Mouse (Mus musculus) MEL (cell line): Measurements from ENCODE around the gene Cemip. TPM values are rescaled to one million over a fixed set of nuclear protein-coding genes. Genes with fewer than 3 reads are reported as not detected.

ENCODE experiments used
- DNase-seq: peaks from one replicate; pipeline ENCODE4 v3.0.0; 2011; ENCODE audit warnings: low read depth, low spot score
- H3K27ac ChIP-seq: 2 replicates; pipeline ENCODE4 v1.5.1; 2012; ENCODE audit warnings: low read depth, mild to moderate bottlenecking, control low read depth, low read length, moderate library complexity; ENCODE audit not compliant: control insufficient read depth
- H3K27me3 ChIP-seq, 2 experiments: fragments of 150-350 bp in 1 of 2; sonication (generic) in 1 of 2; 2 replicates each; pipeline ENCODE4 v1.6.1; 2012; ENCODE audit warnings: low read length in 2 of 2, mild to moderate bottlenecking in 2 of 2, improper control_type of control experiment in 1 of 2, moderate library complexity in 1 of 2; ENCODE audit not compliant: insufficient read depth in 2 of 2, control insufficient read depth in 1 of 2
- H3K36me3 ChIP-seq, 2 experiments: 2 replicates each; pipeline ENCODE4 v1.6.1; 2012 to 2014; ENCODE audit warnings: low read length in 2 of 2, improper control_type of control experiment in 1 of 2, inconsistent platforms in 1 of 2, mild to moderate bottlenecking in 1 of 2; ENCODE audit not compliant: insufficient read depth in 2 of 2, control insufficient read depth in 1 of 2
- H3K4me1 ChIP-seq, 2 experiments: fragments of 150-350 bp in 1 of 2; sonication (generic) in 1 of 2; 2 replicates each; pipeline ENCODE4 v1.6.1; 2012; ENCODE audit warnings: low read length in 2 of 2, improper control_type of control experiment in 1 of 2, mild to moderate bottlenecking in 1 of 2; ENCODE audit not compliant: insufficient read depth in 2 of 2, control insufficient read depth in 1 of 2
- H3K4me3 ChIP-seq, 2 experiments: fragments of 150-350 bp in 1 of 2; sonication (generic) in 1 of 2; 2 replicates each; pipeline ENCODE4 v1.5.1; 2012; ENCODE audit warnings: low read depth in 2 of 2, low read length in 2 of 2, mild to moderate bottlenecking in 2 of 2, moderate library complexity in 2 of 2, control low read depth in 1 of 2, improper control_type of control experiment in 1 of 2; ENCODE audit not compliant: control insufficient read depth in 1 of 2, insufficient read depth in 1 of 2
- H3K79me2 ChIP-seq: 2 replicates; pipeline ENCODE4 v1.6.1; 2012; ENCODE audit warnings: mild to moderate bottlenecking, low read length, moderate library complexity; ENCODE audit not compliant: control insufficient read depth, poor library complexity, insufficient read depth
- H3K9ac ChIP-seq: 2 replicates; pipeline ENCODE4 v1.6.1; 2012; ENCODE audit warnings: low read depth, mild to moderate bottlenecking, control low read depth, low read length, moderate library complexity; ENCODE audit not compliant: control insufficient read depth, poor library complexity, severe bottlenecking
- H3K9me3 ChIP-seq: fragments of 150-350 bp; sonication (generic); replicated peaks from 2 replicates; pipeline ENCODE4 v1.6.1; 2012; ENCODE audit warnings: mild to moderate bottlenecking, low read length, improper control_type of control experiment, moderate library complexity; ENCODE audit not compliant: insufficient read depth
- BHLHE40 ChIP-seq: IDR thresholded peaks from 2 replicates; pipeline ENCODE4 v1.6.1; 2012; ENCODE audit warnings: low read depth, mild to moderate bottlenecking, inconsistent platforms, low read length, improper control_type of control experiment, borderline replicate concordance
- CHD2 ChIP-seq: IDR thresholded peaks from 2 replicates; pipeline ENCODE4 v1.6.1; 2011; ENCODE audit warnings: low read length, improper control_type of control experiment
- CTCF ChIP-seq, 3 experiments: IDR thresholded peaks in 2 of 3; conservative IDR thresholded peaks in 1 of 3; 2 replicates each; pipeline ENCODE4 v1.5.1; 2011 to 2012; ENCODE audit warnings: low read length in 3 of 3, low read depth in 2 of 3, mild to moderate bottlenecking in 2 of 3, improper control_type of control experiment in 1 of 3, inconsistent platforms in 1 of 3, mixed read lengths in 1 of 3, moderate library complexity in 1 of 3; ENCODE audit not compliant: control insufficient read depth in 1 of 3, insufficient read depth in 1 of 3, poor library complexity in 1 of 3, severe bottlenecking in 1 of 3
- ELF1 ChIP-seq: IDR thresholded peaks from 2 replicates; pipeline ENCODE4 v1.6.1; 2014; ENCODE audit warnings: low read depth, mild to moderate bottlenecking, inconsistent platforms, low read length, improper control_type of control experiment, moderate library complexity
- EP300 ChIP-seq, 2 experiments: IDR thresholded peaks; 2 replicates each; pipeline ENCODE4 v1.6.1; 2011; ENCODE audit warnings: improper control_type of control experiment in 2 of 2, low read length in 2 of 2, low read depth in 1 of 2, mild to moderate bottlenecking in 1 of 2
- ETS1 ChIP-seq: IDR thresholded peaks from 2 replicates; pipeline ENCODE4 v1.6.1; 2012; ENCODE audit warnings: low read depth, mild to moderate bottlenecking, inconsistent platforms, low read length, improper control_type of control experiment, moderate library complexity
- GATA1 ChIP-seq: IDR thresholded peaks from 2 replicates; pipeline ENCODE4 v1.6.1; 2011; ENCODE audit warnings: low read depth, low read length, improper control_type of control experiment
- JUND ChIP-seq: IDR thresholded peaks from 2 replicates; pipeline ENCODE4 v1.6.1; 2011; ENCODE audit warnings: low read depth, mild to moderate bottlenecking, improper control_type of control experiment, low read length
- KAT2A ChIP-seq: conservative IDR thresholded peaks from 2 replicates; pipeline ENCODE4 v1.6.1; 2012; ENCODE audit warnings: low read depth, low read length, improper control_type of control experiment, inconsistent platforms
- MAFK ChIP-seq: IDR thresholded peaks from 2 replicates; pipeline ENCODE4 v1.6.1; 2011; ENCODE audit warnings: low read depth, mild to moderate bottlenecking, low read length, improper control_type of control experiment, borderline replicate concordance
- MAX ChIP-seq: IDR thresholded peaks from 2 replicates; pipeline ENCODE4 v1.6.1; 2011; ENCODE audit warnings: low read length, improper control_type of control experiment
- MAZ ChIP-seq: IDR thresholded peaks from 2 replicates; pipeline ENCODE4 v1.6.1; 2012; ENCODE audit warnings: low read depth, mild to moderate bottlenecking, inconsistent platforms, low read length, improper control_type of control experiment
- MEF2A ChIP-seq: IDR thresholded peaks from 2 replicates; pipeline ENCODE4 v1.6.1; 2014; ENCODE audit warnings: low read depth, mild to moderate bottlenecking, inconsistent platforms, low read length, improper control_type of control experiment; ENCODE audit not compliant: poor library complexity, insufficient replicate concordance, severe bottlenecking; ENCODE audit errors: extremely low read depth
- MXI1 ChIP-seq: IDR thresholded peaks from 2 replicates; pipeline ENCODE4 v1.6.1; 2011; ENCODE audit warnings: mild to moderate bottlenecking, low read depth, low read length, improper control_type of control experiment
- MYB ChIP-seq: IDR thresholded peaks from 2 replicates; pipeline ENCODE4 v1.6.1; 2011; ENCODE audit warnings: mild to moderate bottlenecking, low read depth, low read length, improper control_type of control experiment
- MYC ChIP-seq: IDR thresholded peaks from 2 replicates; pipeline ENCODE4 v1.6.1; 2011; ENCODE audit warnings: low read depth, mild to moderate bottlenecking, low read length, improper control_type of control experiment, moderate library complexity
- POLR2AphosphoS2 ChIP-seq: IDR thresholded peaks from 2 replicates; pipeline ENCODE4 v1.6.1; 2011; ENCODE audit warnings: low read length, improper control_type of control experiment
- POLR2AphosphoS5 ChIP-seq: IDR thresholded peaks from 2 replicates; pipeline ENCODE4 v1.6.1; 2012; ENCODE audit warnings: low read depth, borderline replicate concordance, mild to moderate bottlenecking, inconsistent platforms, low read length, moderate library complexity, mixed read lengths
- RAD21 ChIP-seq: IDR thresholded peaks from 2 replicates; pipeline ENCODE4 v1.6.1; 2011; ENCODE audit warnings: mild to moderate bottlenecking, low read depth, low read length, improper control_type of control experiment
- SMC3 ChIP-seq: IDR thresholded peaks from 2 replicates; pipeline ENCODE4 v1.6.1; 2011; ENCODE audit warnings: low read depth, low read length, improper control_type of control experiment
- TAL1 ChIP-seq: IDR thresholded peaks from 2 replicates; pipeline ENCODE4 v1.6.1; 2012; ENCODE audit warnings: mild to moderate bottlenecking, inconsistent platforms, low read length, moderate library complexity, mixed read lengths
- TCF12 ChIP-seq: IDR thresholded peaks from 2 replicates; pipeline ENCODE4 v1.6.1; 2014; ENCODE audit warnings: low read depth, mild to moderate bottlenecking, inconsistent platforms, low read length, improper control_type of control experiment, moderate library complexity
- USF1 ChIP-seq: IDR thresholded peaks from 2 replicates; pipeline ENCODE4 v1.6.1; 2014; ENCODE audit warnings: low read depth, mild to moderate bottlenecking, inconsistent platforms, low read length, improper control_type of control experiment, moderate library complexity
- USF2 ChIP-seq, 2 experiments: IDR thresholded peaks; 2 replicates each; pipeline ENCODE4 v1.6.1; 2011 to 2012; ENCODE audit warnings: improper control_type of control experiment in 2 of 2, low read length in 2 of 2, borderline replicate concordance in 1 of 2, inconsistent platforms in 1 of 2, low read depth in 1 of 2, mild to moderate bottlenecking in 1 of 2; ENCODE audit not compliant: insufficient read depth in 1 of 2
- ZC3H11A ChIP-seq: IDR thresholded peaks from 2 replicates; pipeline ENCODE4 v1.6.1; 2012; ENCODE audit warnings: low read depth, mild to moderate bottlenecking, inconsistent platforms, low read length, improper control_type of control experiment
- ZKSCAN1 ChIP-seq: IDR thresholded peaks from 2 replicates; pipeline ENCODE4 v1.6.1; 2012; ENCODE audit warnings: low read depth, mild to moderate bottlenecking, inconsistent platforms, low read length, improper control_type of control experiment, moderate library complexity
- ZMIZ1 ChIP-seq: IDR thresholded peaks from 2 replicates; pipeline ENCODE4 v1.6.1; 2012; ENCODE audit warnings: low read depth, mild to moderate bottlenecking, inconsistent platforms, low read length, improper control_type of control experiment, moderate library complexity
- polyA plus RNA-seq, 2 experiments: library from polyadenylated mRNA; stranded (reverse) in 1 of 2; unstranded in 1 of 2; fragments of >175 nt in 1 of 2; fragments of >200 nt in 1 of 2; gene quantifications; 2 replicates each; pipeline versions ENCODE4 v1.2.1 to v1.2.4; 2012; ENCODE audit warnings: low replicate concordance in 2 of 2, low read depth in 1 of 2; ENCODE audit not compliant: insufficient read length in 2 of 2, insufficient read depth in 1 of 2, missing spikeins in 1 of 2
- total RNA-seq: library from RNA; depleted of rRNA; stranded (reverse); fragments of 300-350 nt; gene quantifications from 2 replicates; pipeline ENCODE4 v1.2.3, GENCODE M21; 2012

Gene Cemip
- total and polyA plus RNA-seq, 3 experiments = not detected

- no peaks in the 10 kb centered on the region for H3K9me3 ChIP-seq
- no peak overlapping the region for H3K9ac ChIP-seq
- DNase-seq = no peak
- no peaks in the 10 kb centered on the region for H3K27me3 ChIP-seq
- TF ChIP-seq MXI1 = no peak
- TF ChIP-seq ZMIZ1 = no peak
- no peak for TF ChIP-seq USF2 (IDR thresholded peaks at IDR 0.05; ENCODE audit: borderline replicate concordance in 1 of 2, insufficient read depth in 1 of 2, low read depth in 1 of 2, low read length in 2 of 2)
- TF ChIP-seq, all 39 proteins: peak for 0
- peaks cover 15% of the 10 kb centered on the region for H3K79me2 ChIP-seq
- H3K4me3 ChIP-seq = no peak overlapping the region
- H3K27ac ChIP-seq = no peak overlapping the region
- peaks cover 4 to 9% of the 10 kb centered on the region in 2 experiments for H3K4me1 ChIP-seq
- peaks cover 5 to 10% of the 10 kb centered on the region in 2 experiments for H3K36me3 ChIP-seq
Observed at GRCm38 (mm10) chr7:84114775-84115174, 28.5 kb upstream of the Cemip start.

- peaks cover 3% of the 10 kb centered on the region; the same call in 1 of the 2 replicates for H3K79me2 ChIP-seq
- no peaks in the 10 kb centered on the region for H3K27me3 ChIP-seq
- TF ChIP-seq KAT2A (no peak), BHLHE40 (no peak), CTCF (IDR thresholded peaks at IDR 0.05 in 2 of 3, conservative IDR thresholded peaks at IDR 0.05 in 1 of 3; ENCODE audit: control insufficient read depth in 1 of 3, insufficient read depth in 1 of 3, low read depth in 2 of 3, low read length in 3 of 3, poor library complexity in 1 of 3, severe bottlenecking in 1 of 3) (no peak), ELF1 (no peak), POLR2AphosphoS5 (no peak), MEF2A (no peak), TAL1 (no peak), MAZ (no peak), JUND (no peak), POLR2AphosphoS2 (no peak)
- H3K27ac ChIP-seq = no peak overlapping the region
- H3K4me1 ChIP-seq = no peaks in the 10 kb centered on the region
- no peak for DNase-seq
- H3K9me3 ChIP-seq = no peaks in the 10 kb centered on the region
- peaks cover 0 to 10% of the 10 kb centered on the region in 2 experiments; a peak in 2 of 4 replicates for H3K36me3 ChIP-seq
- no peak overlapping the region for H3K9ac ChIP-seq
- H3K4me3 ChIP-seq = no peak overlapping the region
Observed at GRCm38 (mm10) chr7:84113035-84113390, 26.7 kb upstream of the Cemip start.

GRCm38 (mm10) chr7:84112351-84113034 lies 26.2 kb upstream of the Cemip start:
- H3K36me3 ChIP-seq = peaks cover 0 to 10% of the 10 kb centered on the region in 2 experiments; a peak in 2 of 4 replicates
- H3K27ac ChIP-seq = no peak overlapping the region
- DNase-seq = no peak
- H3K4me3 ChIP-seq = no peak overlapping the region
- no peaks in the 10 kb centered on the region for H3K27me3 ChIP-seq
- no peaks in the 10 kb centered on the region for H3K4me1 ChIP-seq
- no peaks in the 10 kb centered on the region for H3K9me3 ChIP-seq
- H3K79me2 ChIP-seq = peaks cover 2% of the 10 kb centered on the region; the same call in 1 of the 2 replicates
- H3K9ac ChIP-seq = no peak overlapping the region
- TF ChIP-seq EP300 (IDR thresholded peaks at IDR 0.05; ENCODE audit: low read depth in 1 of 2, low read length in 2 of 2) (no peak), MYC (no peak), POLR2AphosphoS5 (no peak), GATA1 (no peak), MXI1 (no peak), RAD21 (no peak), MAX (no peak), ZKSCAN1 (no peak), CHD2 (no peak), MYB (no peak), ETS1 (no peak), SMC3 (no peak), TCF12 (no peak), USF1 (no peak), MAFK (no peak), ZC3H11A (no peak)
